Mouse (Mus musculus): Measurements from ENCODE around the gene Zfp866. TPM values are rescaled to one million over a fixed set of nuclear protein-coding genes. Genes with fewer than 3 reads are reported as not detected.

Zfp866 gene
- total and polyA plus RNA-seq, 3 experiments: 11.7 to 12.3 TPM; not detected in 1

DNA sequence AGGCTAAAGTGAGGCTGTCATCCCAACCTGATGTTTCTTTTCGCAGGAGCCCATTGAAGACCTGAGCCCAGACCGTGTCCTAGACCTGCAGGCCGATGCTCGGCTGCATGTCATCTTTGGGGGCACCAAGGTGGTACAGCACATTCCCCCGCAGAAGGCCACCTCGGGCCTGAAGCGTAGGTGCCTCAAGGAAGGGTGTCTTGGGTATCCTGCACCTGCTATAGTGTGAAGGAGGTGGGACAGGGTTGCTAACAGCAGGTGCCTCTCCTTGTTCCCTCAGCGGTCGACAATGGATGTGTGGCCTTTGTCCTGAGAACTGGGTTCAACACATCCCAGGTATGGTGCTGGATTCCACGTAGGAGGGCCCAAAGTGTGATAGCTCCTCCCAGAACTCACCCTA, 6.7 kb upstream of the Zfp866 start:
- H3K27ac ChIP-seq (ENCODE audit: control insufficient read depth, low read depth, low read length): no peak overlapping the region
- H3K36me3 ChIP-seq (ENCODE audit: control insufficient read depth in 1 of 2, insufficient read depth in 2 of 2, low read length in 2 of 2): peaks cover 5% of the 10 kb centered on the region in 2 experiments
- H3K27me3 ChIP-seq (ENCODE audit: control insufficient read depth in 1 of 2, insufficient read depth in 2 of 2, low read length in 2 of 2): no peaks in the 10 kb centered on the region
- H3K9ac ChIP-seq (ENCODE audit: control insufficient read depth, low read depth, low read length, poor library complexity, severe bottlenecking): no peak overlapping the region
- H3K79me2 ChIP-seq (ENCODE audit: control insufficient read depth, insufficient read depth, low read length, poor library complexity): peaks cover 12% of the 10 kb centered on the region; the same call in 1 of the 2 replicates
- H3K4me3 ChIP-seq (ENCODE audit: control insufficient read depth in 1 of 2, insufficient read depth in 1 of 2, low read depth in 2 of 2, low read length in 2 of 2): no peak overlapping the region
- H3K4me1 ChIP-seq (ENCODE audit: control insufficient read depth in 1 of 2, insufficient read depth in 2 of 2, low read length in 2 of 2): peaks cover 0 to 4% of the 10 kb centered on the region in 2 experiments; a peak in 2 of 4 replicates
- no peak for DNase-seq (ENCODE audit: low read depth, low spot score)
- no peaks in the 10 kb centered on the region for H3K9me3 ChIP-seq (replicated peaks; ENCODE audit: insufficient read depth, low read length)
- TF ChIP-seq ETS1 (IDR thresholded peaks at IDR 0.05; ENCODE audit: low read depth, low read length) (no peak), TBP (IDR thresholded peaks at IDR 0.05; ENCODE audit: low read depth, low read length) (no peak), ZNF384 (IDR thresholded peaks at IDR 0.05; ENCODE audit: low read depth, low read length) (no peak), RCOR1 (IDR thresholded peaks at IDR 0.05; ENCODE audit: low read depth, low read length) (no peak), ZMIZ1 (IDR thresholded peaks at IDR 0.05; ENCODE audit: low read depth, low read length) (no peak), MYC (IDR thresholded peaks at IDR 0.05; ENCODE audit: low read depth, low read length) (no peak), NRF1 (IDR thresholded peaks at IDR 0.05; ENCODE audit: insufficient read depth, low read depth, low read length, poor library complexity, severe bottlenecking) (no peak), USF2 (IDR thresholded peaks at IDR 0.05; ENCODE audit: borderline replicate concordance in 1 of 2, insufficient read depth in 1 of 2, low read depth in 1 of 2, low read length in 2 of 2) (no peak), MAFK (IDR thresholded peaks at IDR 0.05; ENCODE audit: borderline replicate concordance, low read depth, low read length) (no peak), MYB (IDR thresholded peaks at IDR 0.05; ENCODE audit: low read depth, low read length) (no peak), TCF12 (IDR thresholded peaks at IDR 0.05; ENCODE audit: low read depth, low read length) (no peak), HCFC1 (IDR thresholded peaks at IDR 0.05; ENCODE audit: low read depth, low read length) (no peak), JUND (IDR thresholded peaks at IDR 0.05; ENCODE audit: low read depth, low read length) (no peak), ZC3H11A (IDR thresholded peaks at IDR 0.05; ENCODE audit: low read depth, low read length) (no peak), USF1 (IDR thresholded peaks at IDR 0.05; ENCODE audit: low read depth, low read length) (no peak), ELF1 (IDR thresholded peaks at IDR 0.05; ENCODE audit: low read depth, low read length) (no peak), MAZ (IDR thresholded peaks at IDR 0.05; ENCODE audit: low read depth, low read length) (no peak), POLR2AphosphoS2 (IDR thresholded peaks at IDR 0.05; ENCODE audit: low read length) (no peak)

DNA sequence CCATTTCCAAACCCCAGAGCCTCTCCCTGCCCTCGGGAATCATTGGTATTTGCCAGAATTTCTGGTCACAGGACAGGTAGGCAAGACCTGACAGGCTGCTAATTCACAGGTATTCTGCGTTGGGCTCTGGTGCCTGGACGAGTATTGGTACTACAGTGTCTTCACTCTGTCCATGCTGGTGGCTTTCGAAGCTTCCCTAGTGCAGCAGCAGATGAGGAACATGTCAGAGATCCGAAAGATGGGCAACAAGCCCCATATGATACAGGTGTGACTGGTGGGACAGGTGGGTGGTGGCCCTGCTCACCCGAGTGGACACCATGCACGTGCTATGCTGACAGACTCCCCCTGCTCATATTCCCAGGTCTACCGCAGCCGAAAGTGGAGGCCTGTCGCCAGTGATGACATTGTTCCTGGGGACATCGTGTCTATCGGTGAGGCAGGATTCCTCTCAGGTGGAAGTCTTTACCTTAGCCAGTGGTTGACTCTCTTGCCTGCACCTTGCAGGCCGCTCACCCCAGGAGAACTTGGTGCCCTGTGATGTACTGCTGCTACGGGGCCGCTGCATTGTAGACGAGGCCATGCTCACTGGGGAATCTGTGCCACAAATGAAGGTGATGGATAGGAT, 5.9 kb upstream of the Zfp866 start:
- Histone ChIP-seq H3K9me3 (replicated peaks; ENCODE audit: insufficient read depth, low read length) (no peaks in the 10 kb centered on the region), H3K4me3 (ENCODE audit: control insufficient read depth in 1 of 2, insufficient read depth in 1 of 2, low read depth in 2 of 2, low read length in 2 of 2) (no peak overlapping the region), H3K27ac (ENCODE audit: control insufficient read depth, low read depth, low read length) (no peak overlapping the region), H3K27me3 (ENCODE audit: control insufficient read depth in 1 of 2, insufficient read depth in 2 of 2, low read length in 2 of 2) (no peaks in the 10 kb centered on the region), H3K4me1 (ENCODE audit: control insufficient read depth in 1 of 2, insufficient read depth in 2 of 2, low read length in 2 of 2) (peaks cover 2 to 7% of the 10 kb centered on the region in 2 experiments; a peak in 3 of 4 replicates), H3K36me3 (ENCODE audit: control insufficient read depth in 1 of 2, insufficient read depth in 2 of 2, low read length in 2 of 2) (peaks cover 5 to 11% of the 10 kb centered on the region in 2 experiments), H3K9ac (ENCODE audit: control insufficient read depth, low read depth, low read length, poor library complexity, severe bottlenecking) (no peak overlapping the region), H3K79me2 (ENCODE audit: control insufficient read depth, insufficient read depth, low read length, poor library complexity) (peaks cover 20% of the 10 kb centered on the region)
- no peak for DNase-seq (ENCODE audit: low read depth, low spot score)
- TF ChIP-seq E2F4 (IDR thresholded peaks at IDR 0.05; ENCODE audit: borderline replicate concordance, low read depth, low read length) (no peak), RAD21 (IDR thresholded peaks at IDR 0.05; ENCODE audit: low read depth, low read length) (no peak), POLR2AphosphoS2 (IDR thresholded peaks at IDR 0.05; ENCODE audit: low read length) (no peak), ELF1 (IDR thresholded peaks at IDR 0.05; ENCODE audit: low read depth, low read length) (no peak), EP300 (IDR thresholded peaks at IDR 0.05; ENCODE audit: low read depth in 1 of 2, low read length in 2 of 2) (no peak), RCOR1 (IDR thresholded peaks at IDR 0.05; ENCODE audit: low read depth, low read length) (no peak), NELFE (IDR thresholded peaks at IDR 0.05; ENCODE audit: low read depth, low read length) (no peak)

Measured in MEL (cell line).